Mouse (Mus musculus) midbrain, embryonic 13.5 days (tissue): ENCODE measurements around the gene Adcy10. TPM values are rescaled to one million over a fixed set of nuclear protein-coding genes. Genes with fewer than 3 reads are reported as not detected.

Source experiments
- ATAC-seq: fragments of 200-750 bp; cut with Nextera tagmentation; 2 replicates; pipeline ENCODE4 v1.8.0; 2017; ENCODE audit warnings: mild to moderate bottlenecking, moderate TSS enrichment, moderate library complexity
- H3K27ac ChIP-seq: fragments of 300-500 bp; sonication (generic); 2 replicates; pipeline ENCODE4 v1.5.1; 2015; ENCODE audit warnings: inconsistent platforms, mild to moderate bottlenecking, moderate library complexity
- H3K27me3 ChIP-seq: fragments of 300-500 bp; sonication (generic); 2 replicates; pipeline ENCODE4 v1.6.1; 2015; ENCODE audit warnings: mild to moderate bottlenecking, inconsistent platforms
- H3K36me3 ChIP-seq: fragments of 300-500 bp; sonication (generic); 2 replicates; pipeline ENCODE4 v1.6.1; 2015; ENCODE audit warnings: mild to moderate bottlenecking, inconsistent platforms
- H3K4me1 ChIP-seq: fragments of 300-500 bp; sonication (generic); replicated peaks from 2 replicates; pipeline ENCODE4 v1.6.1; 2015; ENCODE audit warnings: inconsistent platforms
- H3K4me2 ChIP-seq: fragments of 300-500 bp; sonication (generic); replicated peaks from 2 replicates; pipeline ENCODE4 v1.6.1; 2015; ENCODE audit warnings: moderate library complexity, mild to moderate bottlenecking, inconsistent platforms
- H3K4me3 ChIP-seq: fragments of 300-500 bp; sonication (generic); replicated peaks from 2 replicates; pipeline ENCODE4 v1.5.1; 2015; ENCODE audit warnings: mild to moderate bottlenecking, inconsistent platforms
- H3K9ac ChIP-seq: fragments of 300-500 bp; sonication (generic); replicated peaks from 2 replicates; pipeline ENCODE4 v1.6.1; 2015; ENCODE audit warnings: mild to moderate bottlenecking, inconsistent platforms
- H3K9me3 ChIP-seq: fragments of 300-500 bp; sonication (generic); 2 replicates; pipeline ENCODE4 v1.6.1; 2016; ENCODE audit warnings: mild to moderate bottlenecking, inconsistent platforms
- WGBS: fragments of 180-500 bp; shearing (Covaris S2); methylation state at CpG from one replicate; pipeline ENCODE4 v1.1.7; 2015; 5-methylcytosine and 5-hydroxymethylcytosine counted together
- polyA plus RNA-seq: library from polyadenylated mRNA; unstranded; fragments of >200 nt; fragmentation: Nextera tagmentation; extraction: Ambion mirVana; gene quantifications from 2 replicates; pipeline ENCODE4 v1.2.1, GENCODE M21; 2015

Adcy10 gene
- polyA plus RNA-seq, 1 experiment from 2014 or later, result 0.11 TPM

- ATAC-seq, result no peak
- Histone ChIP-seq H3K4me1 (0 out of 2 replicates have a peak, but pooled peaks cover 4% of the 10 kb centered on the region), H3K9ac (no peak overlapping the region), H3K9me3 (no peaks in the 10 kb centered on the region), H3K36me3 (peaks cover 22% of the 10 kb centered on the region), H3K27me3 (no peaks in the 10 kb centered on the region), H3K4me3 (no peak overlapping the region), H3K27ac (no peak overlapping the region), H3K4me2 (no peak overlapping the region)
- 75% methylated on average over 8 of the region's 8 CpGs for WGBS
Measured at GRCm38 (mm10) chr1:165587845-165588244, 102.9 kb downstream of the Adcy10 start.

DNA sequence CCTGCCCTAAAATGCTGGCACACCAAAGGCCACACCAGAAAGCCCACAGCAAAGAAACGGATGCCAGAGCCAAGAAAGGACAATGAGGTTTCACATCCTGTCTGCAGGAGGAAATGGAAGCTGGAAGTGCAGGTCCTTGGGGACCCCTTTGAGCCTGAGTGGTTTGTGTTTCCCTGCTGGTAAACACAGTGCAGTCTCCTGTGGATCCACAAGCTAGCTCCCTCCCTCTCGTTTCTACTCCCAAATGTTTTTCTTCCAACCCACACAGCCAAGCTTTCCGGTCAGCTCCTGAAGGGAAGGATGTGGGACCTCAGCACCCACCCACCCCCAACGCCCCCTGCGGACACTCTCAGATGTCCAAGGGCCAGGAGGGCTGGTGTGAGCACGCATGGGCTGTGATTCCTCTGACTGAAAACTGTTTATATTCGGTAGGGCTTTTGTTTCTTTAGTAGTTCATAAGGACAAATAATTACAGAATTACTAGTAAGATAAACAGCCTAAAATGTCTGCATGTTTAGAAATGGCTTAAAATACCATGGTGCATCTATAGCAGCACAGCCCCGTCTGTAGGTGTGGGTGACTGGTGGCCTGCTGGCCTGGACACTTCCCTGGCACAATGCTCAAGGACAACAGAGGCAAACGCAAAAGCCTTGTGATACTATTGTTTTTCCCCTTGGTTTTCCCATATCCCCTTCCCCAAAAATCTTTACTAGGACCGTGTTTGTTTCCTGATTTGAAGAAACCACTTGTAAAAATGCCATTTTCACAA lies 104.5 kb downstream of the Adcy10 start:
- no peak for ATAC-seq
- 62% methylated on average over 10 of the region's 10 CpGs for WGBS
- Histone ChIP-seq H3K9me3 (no peaks in the 10 kb centered on the region), H3K4me2 (no peak overlapping the region), H3K36me3 (peaks cover 30% of the 10 kb centered on the region), H3K27ac (no peak overlapping the region), H3K9ac (no peak overlapping the region), H3K4me3 (no peak overlapping the region), H3K4me1 (0 out of 2 replicates have a peak, but pooled peaks cover 4% of the 10 kb centered on the region), H3K27me3 (no peaks in the 10 kb centered on the region)

- 0 out of 2 replicates have a peak, but pooled peaks cover 4% of the 10 kb centered on the region for H3K4me1 ChIP-seq
- 84% methylated on average over 8 of the region's 8 CpGs for WGBS
- no peaks in the 10 kb centered on the region for H3K9me3 ChIP-seq
Measured at GRCm38 (mm10) chr1:165590760-165591159, 105.8 kb downstream of the Adcy10 start.

DNA sequence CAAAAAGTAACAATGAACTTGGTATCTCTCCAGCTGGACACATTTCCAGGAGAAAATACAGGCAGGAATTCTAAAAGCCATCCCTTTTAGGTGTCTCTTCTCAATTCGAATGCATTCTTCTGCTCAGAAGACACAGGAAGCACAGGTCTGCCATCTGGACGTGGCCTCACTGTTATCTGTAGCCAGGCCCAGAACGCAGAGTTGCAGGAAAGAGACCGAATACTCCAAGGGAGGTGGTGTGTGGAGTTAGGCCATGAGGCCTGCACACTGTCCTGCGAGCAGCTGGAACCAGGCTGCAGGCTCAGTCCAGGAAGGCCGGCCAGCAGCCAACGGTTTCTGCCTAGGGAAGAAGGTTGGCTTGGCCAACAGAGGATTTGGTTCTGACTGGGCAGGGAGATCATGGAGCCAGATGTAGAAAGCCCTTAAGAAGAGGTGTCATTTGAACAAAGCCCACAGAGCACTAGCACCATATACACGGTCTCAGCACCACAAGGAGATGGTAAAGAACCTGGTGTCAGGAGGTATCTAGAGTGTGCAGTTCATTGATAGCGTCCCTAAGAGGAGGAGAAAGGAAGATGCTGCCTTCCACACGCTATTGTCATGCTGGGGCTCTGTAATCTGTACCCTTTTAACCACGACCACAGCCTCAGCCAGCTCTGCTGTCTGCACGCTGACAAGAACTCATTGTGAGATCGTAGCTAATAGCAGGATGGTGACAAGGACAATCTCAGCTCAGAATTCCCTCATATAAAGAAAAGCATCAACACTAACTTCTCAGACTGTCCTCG lies 107.5 kb downstream of the Adcy10 start:
- 0 out of 2 replicates have a peak, but pooled peaks cover 4% of the 10 kb centered on the region for H3K4me1 ChIP-seq
- no peak overlapping the region for H3K4me2 ChIP-seq
- 93% methylated on average over 14 of the region's 14 CpGs for WGBS
- peaks cover 53% of the 10 kb centered on the region for H3K36me3 ChIP-seq
- H3K27me3 ChIP-seq, result no peaks in the 10 kb centered on the region
- no peaks in the 10 kb centered on the region for H3K9me3 ChIP-seq
- H3K4me3 ChIP-seq, result no peak overlapping the region
- ATAC-seq, result no peak
- H3K27ac ChIP-seq, result no peak overlapping the region
- H3K9ac ChIP-seq, result no peak overlapping the region

More at GRCm38 (mm10) chr1:165590760-165591159, 105.8 kb downstream of the Adcy10 start:
- no peak overlapping the region for H3K27ac ChIP-seq
- no peak overlapping the region for H3K9ac ChIP-seq
- no peaks in the 10 kb centered on the region for H3K27me3 ChIP-seq
- peaks cover 43% of the 10 kb centered on the region for H3K36me3 ChIP-seq
- no peak overlapping the region for H3K4me3 ChIP-seq
- H3K4me2 ChIP-seq, result no peak overlapping the region
- no peak for ATAC-seq

DNA sequence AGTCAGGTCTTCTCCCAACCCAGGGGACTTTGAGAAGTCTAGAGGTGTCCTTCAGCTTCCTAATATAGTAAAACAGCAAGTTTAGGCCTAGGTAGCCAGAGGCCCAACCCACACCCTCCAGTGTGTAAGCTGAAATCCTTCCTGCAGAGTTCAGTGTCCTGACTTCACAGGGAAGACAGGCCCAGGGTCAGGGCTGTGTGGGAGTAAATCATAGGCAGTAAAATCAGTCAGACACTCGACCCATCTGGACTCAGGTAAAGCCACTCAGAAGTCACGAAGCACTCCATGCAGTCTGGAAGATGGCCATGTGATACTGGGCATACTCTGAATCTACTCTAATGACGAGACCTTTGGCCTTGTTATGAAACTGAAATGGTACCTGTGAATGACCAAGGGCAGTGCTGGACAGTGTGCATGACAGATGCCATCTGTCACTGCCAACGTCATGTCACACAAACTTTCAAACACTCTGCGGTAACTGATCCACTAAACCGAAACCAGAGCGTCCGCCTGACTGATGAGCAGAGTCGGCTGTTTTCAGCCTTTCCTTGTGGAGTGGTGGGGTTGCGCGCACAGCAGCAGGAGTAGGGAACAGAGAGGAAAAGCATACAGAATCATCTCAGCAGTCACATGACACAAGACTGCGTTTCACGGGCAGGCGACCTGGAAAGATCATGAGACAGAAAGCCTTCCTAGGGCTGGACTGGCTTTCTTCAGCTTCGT lies 109.9 kb downstream of the Adcy10 start:
- no peaks in the 10 kb centered on the region for H3K4me1 ChIP-seq
- no peak overlapping the region for H3K9ac ChIP-seq
- WGBS, result 94% methylated on average over 15 of the region's 15 CpGs
- no peak overlapping the region for H3K27ac ChIP-seq
- H3K4me3 ChIP-seq, result no peak overlapping the region
- H3K36me3 ChIP-seq, result peaks cover 63% of the 10 kb centered on the region
- H3K4me2 ChIP-seq, result no peak overlapping the region
- no peaks in the 10 kb centered on the region for H3K27me3 ChIP-seq
- H3K9me3 ChIP-seq, result no peaks in the 10 kb centered on the region
- ATAC-seq, result no peak

GRCm38 (mm10) chr1:165601775-165602280 lies 116.8 kb downstream of the Adcy10 start:
- Histone ChIP-seq H3K27me3 (no peaks in the 10 kb centered on the region), H3K36me3 (peaks cover 59% of the 10 kb centered on the region), H3K4me2 (no peak overlapping the region), H3K4me3 (no peak overlapping the region), H3K27ac (no peak overlapping the region), H3K9ac (no peak overlapping the region), H3K9me3 (no peaks in the 10 kb centered on the region), H3K4me1 (no peaks in the 10 kb centered on the region)
- 81% methylated on average over 10 of the region's 10 CpGs for WGBS
- ATAC-seq, result no peak

DNA sequence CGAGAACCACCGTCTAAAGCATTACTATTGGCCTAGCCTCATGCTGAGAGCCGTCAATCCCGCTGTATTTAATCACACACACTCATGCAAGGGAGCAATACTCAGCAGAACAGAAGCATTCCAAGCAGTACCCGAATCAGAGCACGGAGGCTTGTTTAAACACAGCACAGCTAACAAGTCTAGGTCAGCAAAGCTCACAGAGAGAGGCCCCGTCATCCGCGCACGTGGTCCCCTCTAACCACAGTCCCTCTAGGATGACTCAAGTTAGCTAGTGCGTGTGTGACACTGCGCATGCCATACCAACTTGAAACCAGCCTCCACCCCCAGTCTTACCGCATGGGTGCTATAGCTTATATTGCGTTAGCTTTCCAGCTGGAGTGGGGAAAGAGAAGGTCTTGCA lies 118.2 kb downstream of the Adcy10 start:
- 86% methylated on average over 14 of the region's 14 CpGs for WGBS
- Histone ChIP-seq H3K27me3 (no peaks in the 10 kb centered on the region), H3K4me2 (no peak overlapping the region), H3K36me3 (peaks cover 69% of the 10 kb centered on the region), H3K9me3 (no peaks in the 10 kb centered on the region), H3K4me3 (no peak overlapping the region), H3K4me1 (no peaks in the 10 kb centered on the region), H3K27ac (no peak overlapping the region), H3K9ac (no peak overlapping the region)
- ATAC-seq, result no peak

DNA sequence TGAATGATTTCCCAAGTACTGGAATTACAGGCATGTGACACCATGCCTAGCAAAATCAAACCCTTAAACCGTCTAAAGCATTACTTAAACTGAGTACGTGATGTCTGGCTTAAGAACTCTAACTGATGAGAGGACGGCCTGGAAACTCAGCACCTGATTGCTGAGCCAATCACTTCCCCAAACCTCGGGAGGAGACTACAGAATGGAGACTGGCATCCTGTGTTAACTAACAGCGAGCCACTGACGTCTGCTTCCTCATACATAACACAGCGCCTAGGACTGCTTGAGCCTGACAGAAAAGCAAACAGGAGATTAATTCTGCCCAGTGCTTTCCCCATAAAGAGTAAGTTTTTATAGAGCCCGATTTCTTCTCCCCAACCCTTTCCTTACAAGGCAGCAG lies 119.2 kb downstream of the Adcy10 start:
- H3K9ac ChIP-seq, result no peak overlapping the region
- no peak overlapping the region for H3K27ac ChIP-seq
- peaks cover 63% of the 10 kb centered on the region for H3K36me3 ChIP-seq
- no peak overlapping the region for H3K4me2 ChIP-seq
- H3K4me3 ChIP-seq, result no peak overlapping the region
- no peak for ATAC-seq
- no peaks in the 10 kb centered on the region for H3K9me3 ChIP-seq
- H3K27me3 ChIP-seq, result no peaks in the 10 kb centered on the region
- H3K4me1 ChIP-seq, result peaks cover 5% of the 10 kb centered on the region; the same call in 1 of the 2 replicates
- 92% methylated on average over 8 of the region's 8 CpGs for WGBS

DNA sequence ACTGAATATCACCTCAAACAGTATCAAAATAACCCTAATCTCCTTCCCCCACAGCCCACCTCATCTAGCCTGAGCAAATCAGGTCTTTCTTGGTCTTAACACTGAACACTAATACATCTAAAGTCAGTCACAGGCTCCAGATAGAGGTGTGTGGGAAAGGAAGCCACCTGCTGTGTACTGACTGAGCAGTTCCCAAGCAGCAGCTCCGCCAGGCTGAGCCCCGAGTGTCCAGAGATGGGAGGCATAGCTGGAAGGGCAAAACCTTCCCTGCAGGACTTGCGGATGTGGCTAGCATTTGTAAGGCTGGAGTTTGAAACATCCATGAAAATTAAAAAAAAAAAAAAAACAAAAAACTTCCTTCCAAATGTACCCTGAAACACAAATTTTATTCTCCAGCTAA lies 120.1 kb downstream of the Adcy10 start:
- Histone ChIP-seq H3K9me3 (no peaks in the 10 kb centered on the region), H3K36me3 (peaks cover 63% of the 10 kb centered on the region), H3K4me2 (no peak overlapping the region), H3K4me1 (peaks cover 14% of the 10 kb centered on the region), H3K27me3 (no peaks in the 10 kb centered on the region), H3K27ac (no peak overlapping the region), H3K9ac (no peak overlapping the region), H3K4me3 (no peak overlapping the region)
- ATAC-seq, result no peak
- 86% methylated on average over 3 of the region's 3 CpGs for WGBS

- Histone ChIP-seq H3K4me3 (no peak overlapping the region), H3K4me2 (no peak overlapping the region), H3K27me3 (no peaks in the 10 kb centered on the region), H3K36me3 (peaks cover 62% of the 10 kb centered on the region), H3K9me3 (no peaks in the 10 kb centered on the region), H3K27ac (no peak overlapping the region), H3K4me1 (peaks cover 21% of the 10 kb centered on the region), H3K9ac (no peak overlapping the region)
- WGBS, result 86% methylated on average over 6 of the region's 6 CpGs
- no peak for ATAC-seq
Measured at GRCm38 (mm10) chr1:165605774-165606173, 120.8 kb downstream of the Adcy10 start.

DNA sequence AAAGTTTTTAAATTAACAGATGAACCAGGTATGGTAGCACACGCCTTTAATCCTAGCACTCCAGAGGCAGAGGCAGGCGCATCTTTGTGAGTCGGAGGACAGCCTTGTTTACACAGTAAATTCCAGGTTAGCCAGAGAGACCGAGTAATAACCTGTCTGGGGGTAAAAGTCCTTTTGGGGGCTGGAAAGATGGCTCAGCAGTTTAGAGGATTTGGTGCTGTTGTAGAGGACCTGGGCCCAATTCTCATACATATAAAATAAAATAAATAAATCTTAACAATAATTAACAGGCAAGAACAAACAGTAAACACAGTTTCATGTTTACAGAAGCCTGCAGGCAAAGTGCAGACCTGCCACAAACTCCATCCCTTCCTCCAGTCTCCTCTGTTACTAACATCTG lies 123.9 kb downstream of the Adcy10 start:
- Histone ChIP-seq H3K36me3 (peaks cover 42% of the 10 kb centered on the region), H3K27me3 (no peaks in the 10 kb centered on the region), H3K9me3 (no peaks in the 10 kb centered on the region), H3K9ac (no peak overlapping the region), H3K4me1 (peaks cover 27% of the 10 kb centered on the region), H3K4me2 (no peak overlapping the region), H3K27ac (no peak overlapping the region), H3K4me3 (no peak overlapping the region)
- WGBS, result 85% methylated on average over 4 of the region's 4 CpGs
- no peak for ATAC-seq
